Mouse (Mus musculus) left cerebral cortex, postnatal 4 days (tissue): ENCODE results near the gene Ubxn11. TPM values are rescaled to one million over a fixed set of nuclear protein-coding genes. Genes with fewer than 3 reads are reported as not detected.

ENCODE experiments used
- DNase-seq: peaks from one replicate; pipeline ENCODE4 v3.0.0-alpha.2; 2022
- intact Hi-C: fragments of 180-260 bp; cut with DNase I; formaldehyde crosslinking; loops from one replicate; pipeline ENCODE4 v1.15.1; 2025
- total RNA-seq, 2 experiments: library from RNA; stranded (reverse); gene quantifications; 2 replicates each; pipeline ENCODE4 v1.2.3; 2021

Gene Ubxn11
- total RNA-seq, 2 experiments from 2014 or later: 16.9 to 24.0 TPM

GRCm38 (mm10) chr4:134090521-134091224 is 11.7 kb upstream of the Ubxn11 start:
- intact Hi-C loops: no loop called here
- DNase-seq: no peak

DNA sequence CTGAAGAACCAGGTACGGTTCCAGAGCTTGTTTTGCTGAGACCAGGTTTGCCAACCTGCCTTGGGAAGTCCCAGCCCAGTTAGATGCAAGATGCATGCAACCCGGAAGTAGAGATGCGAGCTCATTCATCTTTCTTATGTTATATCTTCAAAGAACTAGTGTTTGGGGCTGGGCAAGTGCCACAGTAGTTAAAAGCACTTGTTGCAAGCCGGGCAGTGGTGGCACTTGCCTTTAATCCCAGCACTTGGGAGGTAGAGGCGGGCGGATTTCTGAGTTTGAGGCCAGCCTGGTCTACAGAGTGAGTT is 11.2 kb upstream of the Ubxn11 start:
- DNase-seq: no peak
- intact Hi-C loops: no loop called here

GRCm38 (mm10) chr4:134092382-134093288 is 9.7 kb upstream of the Ubxn11 start:
- peak; percentile 31 for DNase-seq

GRCm38 (mm10) chr4:134094004-134094564 is 8.3 kb upstream of the Ubxn11 start:
- DNase-seq: no peak
- intact Hi-C loops: no loop called here

More at GRCm38 (mm10) chr4:134092382-134093288, 9.7 kb upstream of the Ubxn11 start:
- intact Hi-C loops: no loop called here

GRCm38 (mm10) chr4:134094923-134095547 is 7.3 kb upstream of the Ubxn11 start, which contains the start of gene Cd52:
TSS of gene Cd52 (minus strand) at chr4:134095082.
- DNase-seq: no peak
- intact Hi-C loops: no loop called here

DNA sequence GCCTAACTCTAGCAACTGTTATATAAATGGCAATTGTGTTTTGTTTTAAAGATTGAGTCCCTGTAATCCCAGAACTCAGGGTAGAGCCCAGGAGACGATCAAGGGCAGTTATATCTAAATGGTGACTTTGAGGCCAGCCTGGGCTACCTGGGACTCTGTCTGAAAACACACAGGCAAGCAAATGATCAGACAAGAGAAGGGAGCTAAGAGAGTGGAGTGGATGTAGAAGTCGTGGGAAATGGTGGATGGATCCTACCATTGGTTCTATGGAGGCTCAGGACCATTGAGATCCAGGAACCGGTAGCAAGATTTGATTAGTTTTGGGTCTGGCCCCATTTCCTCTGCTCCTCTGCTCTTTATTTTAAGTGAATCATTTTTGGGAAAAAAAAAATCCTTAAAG is 6.2 kb upstream of the Ubxn11 start:
- no peak for DNase-seq
- intact Hi-C loops: no loop called here

GRCm38 (mm10) chr4:134097015-134097608 is 5.3 kb upstream of the Ubxn11 start:
- intact Hi-C loops: no loop called here
- no peak for DNase-seq

DNA sequence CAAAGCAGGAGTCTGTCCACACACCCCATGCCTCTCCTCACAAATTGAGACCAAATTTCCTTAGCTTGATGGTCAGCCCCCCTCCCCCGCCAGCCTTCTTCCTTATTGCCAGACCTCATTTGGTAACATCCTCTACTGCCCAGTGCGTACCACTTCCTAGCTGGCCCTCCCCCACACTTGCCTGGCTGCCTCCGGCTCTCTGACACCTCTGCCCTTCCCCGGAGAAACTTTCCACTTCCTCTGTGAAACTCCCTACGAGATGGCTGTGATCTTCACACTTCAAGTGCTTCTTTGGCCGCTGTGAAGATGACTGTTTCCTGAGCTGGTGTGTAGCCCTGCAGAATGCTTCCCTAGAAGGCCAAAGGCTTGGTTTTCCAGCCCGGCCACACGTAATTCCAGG is 3.7 kb upstream of the Ubxn11 start:
- DNase-seq: no peak
- intact Hi-C loops: no loop called here

GRCm38 (mm10) chr4:134100245-134100644 is 2.1 kb upstream of the Ubxn11 start:
- intact Hi-C loops: no loop called here
- DNase-seq: no peak

GRCm38 (mm10) chr4:134102742-134103119 is 361 bp downstream of the Ubxn11 start:
- no peak for DNase-seq
- intact Hi-C loops: no loop called here

- no peak for DNase-seq
- intact Hi-C loops: no loop called here
Measured at GRCm38 (mm10) chr4:134106105-134106504, 3.7 kb downstream of the Ubxn11 start.

- no peak for DNase-seq
- intact Hi-C loops: no loop called here
Measured at GRCm38 (mm10) chr4:134107730-134108129, 5.4 kb downstream of the Ubxn11 start.

DNA sequence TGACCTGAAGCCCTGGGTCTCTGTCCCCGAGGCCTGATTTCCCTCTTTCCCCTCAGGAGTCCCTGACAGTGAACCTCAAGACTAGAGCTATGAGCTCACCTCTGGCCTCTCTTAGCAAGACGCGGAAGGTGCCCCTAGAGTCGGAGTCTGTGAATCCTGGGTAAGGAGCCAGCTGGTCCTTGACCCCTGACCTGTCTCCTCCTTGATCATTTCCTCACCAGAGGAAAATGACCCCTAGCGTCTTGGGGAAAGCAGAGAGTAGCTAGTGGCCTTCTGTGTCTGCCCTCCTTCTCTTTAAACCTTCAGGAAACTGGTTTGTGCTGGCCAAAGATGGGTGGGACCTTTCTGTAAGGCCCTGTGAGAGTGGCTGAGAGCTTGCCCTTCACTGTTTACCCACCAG is 5.8 kb downstream of the Ubxn11 start:
- no peak for DNase-seq
- intact Hi-C loops: no loop called here

DNA sequence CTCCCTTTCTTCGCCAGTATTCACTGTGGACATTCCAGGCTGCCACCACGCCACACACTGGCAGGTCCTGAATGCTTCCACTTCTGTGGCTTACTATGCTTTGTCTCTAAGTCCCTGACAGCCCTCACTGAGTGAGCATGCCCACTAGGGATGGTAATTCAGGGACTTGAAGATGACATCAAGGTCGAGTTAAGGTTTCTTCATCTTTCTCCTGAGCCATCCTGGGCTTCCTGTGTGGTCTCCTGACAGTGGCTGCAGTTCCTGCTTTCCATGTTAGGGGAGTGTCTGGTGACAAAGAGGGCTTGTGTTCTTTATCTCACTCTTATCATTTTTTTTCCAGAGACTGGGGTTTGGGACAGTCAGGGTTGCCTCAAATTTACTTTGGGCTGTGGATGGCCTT is 8.3 kb downstream of the Ubxn11 start:
- DNase-seq: no peak
- intact Hi-C loops: no loop called here

GRCm38 (mm10) chr4:134112403-134112802 is 10.0 kb downstream of the Ubxn11 start:
- DNase-seq: no peak
- intact Hi-C loops: no loop called here

- intact Hi-C loops: no loop called here
- no peak for DNase-seq
Measured at GRCm38 (mm10) chr4:134113356-134113994, 11.1 kb downstream of the Ubxn11 start.

DNA sequence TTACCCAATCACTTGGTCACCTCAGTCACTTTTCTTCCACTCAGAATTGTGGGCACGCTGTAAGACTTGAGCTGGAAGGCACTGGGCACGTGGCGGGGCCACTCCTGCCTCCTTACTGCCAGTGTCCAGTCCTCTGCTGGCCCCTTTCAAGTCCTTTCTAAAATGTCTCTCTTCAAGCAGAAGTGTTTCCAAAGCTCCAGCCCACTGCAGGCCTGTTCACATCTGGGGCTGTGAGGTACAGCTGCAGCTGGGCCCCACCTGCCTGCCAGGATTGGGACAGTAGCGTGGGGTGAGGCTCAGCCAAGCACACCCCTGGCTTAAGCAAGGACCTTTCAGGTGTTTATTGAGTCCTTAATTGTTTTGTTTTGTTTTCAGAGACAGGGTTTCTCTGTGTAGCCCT is 11.7 kb downstream of the Ubxn11 start:
- intact Hi-C loops: no loop called here
- no peak for DNase-seq

- intact Hi-C loops: no loop called here
- no peak for DNase-seq
Measured at GRCm38 (mm10) chr4:134115215-134116144, 13.1 kb downstream of the Ubxn11 start.

- no peak for DNase-seq
- intact Hi-C loops: no loop called here
Measured at GRCm38 (mm10) chr4:134116501-134116900, 14.1 kb downstream of the Ubxn11 start.
